Mouse (Mus musculus) ovary, adult 10 weeks (tissue): ENCODE data around the gene Ttc37. TPM values are rescaled to one million over a fixed set of nuclear protein-coding genes. Genes with fewer than 3 reads are reported as not detected.

Source experiments
- polyA plus RNA-seq: library from polyadenylated mRNA; stranded (reverse); fragments of 350-450 nt; fragmentation: Illumina TruSeq; extraction: RNeasy Lipid Tissue Mini Kit (QIAGEN cat#74804); gene quantifications from one replicate; pipeline ENCODE4 v1.2.3, GENCODE M21; 2014

Ttc37 gene
- polyA plus RNA-seq = 56.6 TPM

GRCm38 (mm10) chr13:76098493-76099303 lies at the start of gene Ttc37, which contains the start of gene Arsk:
Ttc37 (plus strand) TSS chr13:76098734.
Arsk (minus strand) TSS chr13:76098660.

DNA sequence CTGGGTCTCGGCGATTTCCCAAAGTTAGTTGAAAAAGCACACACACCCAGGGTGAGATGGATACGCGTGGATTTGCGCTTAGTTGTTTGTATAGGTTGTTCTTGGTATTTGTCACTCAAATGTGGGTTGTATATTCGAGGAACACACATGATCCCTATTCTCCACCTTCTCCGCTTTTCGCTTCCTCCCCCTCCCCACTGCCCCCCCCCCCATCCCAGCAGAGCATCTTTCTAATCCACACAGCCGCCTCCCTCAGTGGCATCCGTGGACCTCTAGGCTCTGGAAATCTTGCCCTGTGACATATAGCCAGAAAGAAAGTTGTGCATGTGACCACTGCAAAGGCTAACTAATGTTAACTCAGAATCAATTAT lies 41.7 kb upstream of the Ttc37 start, which contains the start of gene Gpr150:
Gene Gpr150 (minus strand): TSS at position 101 of the 371 bp plus-strand sequence.

Other genes starting within 250 kb of the Ttc37 start
- 107 TPM for gene Rhobtb3, start 154.8 kb upstream of the Ttc37 start, polyA plus RNA-seq
- 0.51 TPM for gene Spata9, start 131.6 kb upstream of the Ttc37 start, polyA plus RNA-seq
- 78.5 TPM for gene Rfesd, start 80.0 kb upstream of the Ttc37 start, polyA plus RNA-seq
- gene Gpr150, start 41.7 kb upstream of the Ttc37 start, polyA plus RNA-seq = not detected
- gene Arsk, start 74 bp upstream of the Ttc37 start, polyA plus RNA-seq = 75.6 TPM
- 7.9 TPM for gene Fam81b, start 206.3 kb downstream of the Ttc37 start, polyA plus RNA-seq